Mouse (Mus musculus) NIH3T3 (cell line): Measurements from ENCODE around the gene Sdsl.

Source experiments
- DNase-seq: peaks from one replicate; pipeline ENCODE4 v3.0.0-alpha.2; 2012; ENCODE audit warnings: low read depth

Gene Sdsl

DNA sequence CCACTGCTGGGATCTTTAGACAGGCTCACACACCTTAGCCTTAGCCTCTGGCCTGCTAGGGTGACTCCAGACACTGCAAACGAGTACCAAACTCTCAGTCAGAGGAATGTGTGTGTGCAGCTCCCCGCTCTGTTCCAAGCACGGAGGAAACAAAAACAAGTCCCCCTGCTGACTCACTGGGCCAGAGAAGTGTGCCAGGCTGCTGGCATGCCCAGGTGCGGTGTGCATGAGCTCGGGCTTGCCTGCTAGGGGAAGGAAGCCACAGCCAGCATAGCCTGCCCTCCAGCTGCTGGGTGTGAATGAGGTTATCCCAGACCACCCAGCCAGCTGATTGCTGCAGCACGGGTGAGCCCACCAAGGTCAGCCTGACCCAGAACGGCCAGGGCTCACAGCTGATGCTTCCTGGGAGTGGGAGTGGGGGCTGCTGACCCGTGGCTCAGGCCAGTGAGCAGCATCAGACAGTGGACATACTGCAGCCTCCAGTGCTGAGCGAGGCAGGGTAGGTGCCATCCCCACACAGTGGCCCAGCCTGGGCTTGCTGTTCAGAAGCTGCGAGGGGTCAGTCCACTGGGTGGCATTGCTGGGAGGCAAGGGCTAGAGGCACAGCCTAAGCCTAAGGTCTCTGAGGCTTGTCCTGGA lies 22.6 kb upstream of the Sdsl start:
- no peak for DNase-seq

DNA sequence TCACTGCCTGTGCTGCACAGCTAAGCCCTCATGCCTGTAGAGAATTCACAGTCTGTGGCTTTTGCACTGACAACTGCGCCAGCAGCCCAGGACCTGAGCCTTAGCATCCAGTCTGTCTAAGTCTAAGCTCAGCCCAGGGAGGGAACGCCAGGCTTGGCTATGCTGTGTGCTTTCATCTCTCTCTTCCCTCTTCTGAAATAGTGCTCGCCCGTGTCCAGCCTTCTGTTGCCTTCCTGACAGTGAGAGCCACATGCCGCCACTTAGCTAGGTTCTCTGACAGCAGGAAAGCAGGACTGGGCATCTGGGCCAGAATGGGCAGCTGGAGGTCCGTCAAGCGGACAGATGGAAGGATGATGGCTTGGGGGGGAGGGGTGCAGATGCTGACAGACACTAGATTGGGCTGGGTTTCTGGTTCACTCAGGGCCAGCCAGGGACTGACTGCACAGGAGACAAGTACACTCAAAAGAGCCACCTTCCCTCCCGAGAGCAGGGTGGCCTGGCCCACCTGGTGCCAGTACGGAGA lies 21.3 kb upstream of the Sdsl start:
- DNase-seq, result no peak

DNA sequence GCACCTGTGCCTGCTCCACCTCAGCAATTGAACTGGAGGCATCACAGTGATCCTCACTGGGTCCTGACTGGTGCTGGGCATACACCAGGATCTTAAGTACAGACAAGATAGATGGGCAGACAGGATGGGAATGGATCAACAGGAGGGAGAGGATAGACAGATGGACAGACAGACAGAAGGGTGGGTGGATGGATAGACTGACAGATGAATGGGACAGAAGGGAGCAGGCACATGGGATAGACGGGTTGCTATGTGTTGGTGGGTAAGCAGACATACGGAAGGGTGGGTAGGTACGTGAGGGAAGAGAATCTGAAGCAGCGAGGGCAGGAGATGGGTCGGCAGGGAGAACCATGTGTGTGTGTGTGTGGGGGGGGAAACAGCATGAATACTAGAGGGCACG lies 20.8 kb upstream of the Sdsl start:
- no peak for DNase-seq

DNA sequence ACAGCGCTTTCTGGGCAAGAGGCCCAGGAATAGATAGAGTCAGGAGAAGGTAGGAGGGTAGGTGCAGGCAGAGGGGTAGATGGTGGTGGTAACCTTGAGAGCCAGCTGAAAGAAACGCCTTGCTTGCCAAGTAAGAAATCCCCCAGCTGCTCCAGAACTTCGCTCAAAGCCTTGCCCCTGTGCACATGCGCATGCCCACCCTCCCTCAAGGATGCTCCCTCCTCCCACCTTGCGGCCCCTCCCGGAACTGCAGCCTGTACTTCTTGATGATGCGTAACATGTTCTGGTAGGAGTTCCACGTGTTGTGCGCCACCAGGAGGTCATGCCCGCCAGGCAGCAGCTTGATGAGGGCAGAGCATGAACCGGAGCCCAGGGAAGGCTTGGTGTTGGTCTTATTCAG lies 19.8 kb upstream of the Sdsl start:
- DNase-seq, result no peak

DNA sequence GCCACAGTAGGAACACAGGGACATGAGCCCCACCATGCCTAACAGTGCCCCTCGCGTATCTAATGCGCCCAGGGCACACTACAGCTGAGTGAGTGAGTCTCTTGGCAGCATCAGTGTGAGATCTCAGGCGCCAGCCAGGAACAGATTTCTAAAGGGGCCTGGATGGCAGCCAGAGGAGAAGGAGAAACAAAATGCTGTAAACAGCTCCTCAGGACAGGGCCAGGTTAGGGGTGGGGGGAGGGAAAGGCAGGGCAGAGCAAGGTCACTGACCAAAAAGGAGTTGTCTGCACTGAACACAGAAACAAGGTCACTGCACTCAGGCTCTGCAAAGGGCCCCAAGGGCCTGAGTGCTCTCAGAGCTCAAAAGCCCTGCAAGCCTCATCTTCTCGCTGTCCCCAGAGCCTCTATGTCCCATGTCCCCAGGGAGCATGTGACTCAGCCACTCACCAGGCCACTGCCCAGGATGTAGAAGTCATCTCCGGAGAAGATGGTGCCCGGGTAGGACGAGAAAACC lies 18.1 kb upstream of the Sdsl start:
- peak; percentile 47 for DNase-seq

DNA sequence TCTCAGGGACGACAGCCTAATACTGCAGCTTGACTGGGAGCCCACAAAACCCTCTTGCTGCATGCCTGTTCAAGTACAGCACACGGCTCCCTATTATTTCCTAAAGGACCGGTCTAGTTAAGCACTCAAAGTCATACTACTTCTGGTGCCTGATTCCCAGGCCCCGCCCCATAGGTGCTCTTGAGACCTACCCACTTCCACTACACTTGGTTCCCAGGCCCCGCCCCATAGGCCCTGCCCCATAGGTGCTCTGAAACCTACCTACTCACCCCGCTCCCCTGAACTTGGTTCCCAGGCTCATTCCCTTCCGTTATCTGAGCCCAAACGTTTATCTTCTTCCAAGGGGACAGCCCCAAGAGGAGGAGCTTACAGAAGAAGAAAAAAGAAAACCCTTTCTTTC lies 15.2 kb upstream of the Sdsl start:
- no peak for DNase-seq

DNA sequence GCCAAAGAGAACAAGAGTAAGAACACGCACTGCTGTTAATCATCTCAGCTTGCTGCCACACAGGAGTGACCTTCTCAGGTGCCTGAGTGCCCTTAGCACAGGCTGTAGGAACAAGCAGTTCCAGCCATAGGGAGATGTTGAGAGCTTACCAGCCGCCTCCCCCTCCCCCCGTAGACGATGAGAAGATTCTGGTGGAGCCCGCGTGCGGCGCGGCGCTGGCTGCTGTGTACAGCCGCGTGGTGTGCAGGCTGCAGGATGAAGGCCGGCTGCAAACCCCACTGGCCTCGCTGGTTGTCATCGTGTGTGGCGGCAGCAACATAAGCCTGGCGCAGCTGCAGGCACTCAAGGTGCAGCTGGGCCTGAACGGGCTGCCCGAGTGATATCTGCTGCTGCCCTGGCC lies 10.8 kb upstream of the Sdsl start:
- DNase-seq, result no peak

DNA sequence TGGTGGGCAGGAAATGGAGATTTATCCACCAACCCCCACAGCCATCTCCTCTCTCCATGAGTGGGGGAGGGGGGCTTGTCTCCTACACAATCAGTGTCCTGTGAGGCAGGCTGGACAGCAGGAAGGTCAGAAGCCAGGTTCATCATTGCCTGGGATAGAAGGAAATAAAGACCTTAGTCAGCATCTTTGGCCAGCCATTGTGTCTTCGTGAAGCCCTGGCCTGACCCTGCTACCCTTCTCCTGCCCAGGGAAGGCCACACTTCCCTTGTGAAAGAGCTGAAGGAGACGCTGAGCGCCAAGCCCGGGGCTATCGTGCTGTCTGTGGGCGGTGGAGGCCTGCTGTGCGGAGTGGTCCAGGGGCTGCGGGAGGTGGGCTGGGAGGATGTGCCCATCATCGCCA lies 8.6 kb upstream of the Sdsl start:
- no peak for DNase-seq

DNA sequence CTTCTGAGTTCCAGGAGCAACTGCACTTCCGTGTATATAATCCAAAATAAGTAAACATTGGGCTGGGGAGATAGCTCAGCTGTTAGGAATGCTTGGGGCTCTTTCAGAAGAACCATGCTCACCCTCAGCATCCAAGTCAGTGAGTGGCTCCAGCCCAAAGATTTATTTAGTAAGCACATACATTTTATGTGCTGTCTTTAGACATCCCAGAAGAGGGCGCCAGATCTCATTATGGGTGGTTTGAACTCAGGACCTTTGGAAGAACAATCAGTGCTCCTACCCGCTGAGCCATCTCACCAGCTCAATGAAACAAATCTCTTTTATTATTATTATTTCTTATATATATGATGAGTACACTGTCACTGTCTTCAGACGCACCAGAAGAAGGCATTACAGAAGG lies 6.9 kb upstream of the Sdsl start:
- peak; percentile 34 for DNase-seq

DNA sequence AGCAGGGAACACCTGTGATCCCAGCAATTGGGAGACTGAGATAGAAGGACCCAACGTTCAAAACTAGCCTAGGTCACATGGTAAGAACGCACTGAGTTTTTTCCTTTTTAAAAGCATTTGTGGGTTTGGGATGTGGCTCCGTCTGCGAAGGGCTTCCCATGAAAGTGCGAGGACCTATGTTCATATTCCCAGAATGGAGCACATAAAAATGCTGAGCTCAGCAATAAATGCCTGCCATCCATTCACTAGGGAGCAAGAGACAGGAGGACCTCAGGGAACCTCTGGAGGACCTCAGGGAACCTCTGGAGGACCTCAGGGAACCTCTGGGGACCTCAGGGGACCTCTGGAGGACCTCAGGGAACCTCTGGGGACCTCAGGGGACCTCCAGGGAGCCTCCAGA lies 5.4 kb upstream of the Sdsl start:
- no peak for DNase-seq

DNA sequence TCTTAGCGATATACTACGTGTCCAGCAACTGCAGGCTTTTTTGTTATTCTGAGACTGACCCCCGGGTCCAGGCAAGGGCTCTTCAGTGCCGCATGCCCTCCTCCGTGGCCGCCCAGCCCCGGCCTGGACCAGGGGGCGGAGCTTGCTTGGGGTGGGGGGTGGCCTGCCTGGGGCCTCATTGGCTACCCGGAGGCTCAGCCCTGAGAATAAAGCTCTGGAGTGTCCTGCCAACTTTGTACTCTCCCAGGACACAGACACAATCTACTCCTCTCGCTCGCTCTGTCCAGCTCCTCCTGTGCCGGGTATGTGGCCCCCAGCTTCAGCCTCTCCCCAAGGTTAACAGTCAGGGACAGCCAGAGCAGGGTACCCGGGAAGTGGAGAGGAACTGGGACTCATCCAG lies 3.7 kb upstream of the Sdsl start, which contains the start of gene Sds:
Sds (plus strand) TSS at position 231 of the 400 bp plus-strand sequence.
- no peak for DNase-seq

DNA sequence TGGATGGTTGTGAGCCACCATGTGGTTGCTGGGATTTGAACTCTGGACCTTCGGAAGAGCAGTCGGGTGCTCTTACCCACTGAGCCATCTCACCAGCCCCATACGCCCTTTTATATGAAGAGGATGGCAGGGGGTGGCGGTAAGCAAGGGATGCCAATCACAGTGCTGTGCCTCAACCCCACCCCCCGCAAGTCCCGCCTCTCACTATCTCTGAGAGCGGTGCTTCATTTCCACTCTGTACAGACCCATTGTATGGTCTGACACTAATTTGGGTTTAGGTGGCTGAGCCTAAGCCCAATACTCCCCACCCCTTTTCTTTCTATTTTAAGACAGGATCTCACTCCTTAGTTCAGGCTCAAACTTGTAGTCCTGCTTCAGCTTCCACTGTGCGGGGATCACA lies 3.3 kb upstream of the Sdsl start:
- DNase-seq, result no peak

DNA sequence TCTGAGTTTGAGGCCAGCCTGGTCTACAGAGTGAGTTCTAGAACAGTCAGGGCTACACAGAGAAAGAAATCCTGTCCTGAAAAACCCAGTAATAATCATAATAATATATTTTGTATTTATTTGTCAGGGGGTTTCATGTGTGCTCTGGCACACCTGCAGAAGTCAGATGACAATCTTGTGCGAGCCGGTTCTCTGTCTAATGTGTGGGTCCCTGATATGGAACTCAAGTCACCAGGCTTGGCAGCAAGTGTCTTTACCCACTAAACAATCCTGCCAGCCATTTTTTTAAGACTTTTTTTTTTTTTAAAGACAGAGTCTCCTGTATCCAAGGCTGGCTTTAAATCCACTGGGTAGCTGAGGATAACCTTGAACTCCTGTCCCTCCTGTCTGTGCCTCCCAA lies 751 bp upstream of the Sdsl start:
- no peak for DNase-seq

DNA sequence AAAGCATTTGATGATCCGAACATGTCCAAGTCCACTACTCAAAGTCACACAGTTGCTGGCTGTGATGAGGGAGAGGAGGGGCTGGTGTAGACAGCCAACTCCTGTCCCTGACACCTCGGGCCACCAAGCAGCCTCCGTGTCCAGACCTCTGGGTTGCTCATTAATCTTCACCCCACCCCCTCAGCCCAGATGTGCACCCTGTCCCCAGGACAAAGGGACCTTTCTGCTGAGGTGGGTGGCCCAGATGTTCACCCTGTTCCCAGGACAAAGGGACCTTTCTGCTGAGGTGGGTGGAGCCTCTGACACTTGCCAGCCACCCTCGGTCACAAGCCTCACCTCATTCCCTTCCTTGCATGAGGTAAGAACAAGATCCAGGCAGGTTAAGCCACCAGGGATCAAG lies 1.1 kb downstream of the Sdsl start:
- DNase-seq, result no peak

DNA sequence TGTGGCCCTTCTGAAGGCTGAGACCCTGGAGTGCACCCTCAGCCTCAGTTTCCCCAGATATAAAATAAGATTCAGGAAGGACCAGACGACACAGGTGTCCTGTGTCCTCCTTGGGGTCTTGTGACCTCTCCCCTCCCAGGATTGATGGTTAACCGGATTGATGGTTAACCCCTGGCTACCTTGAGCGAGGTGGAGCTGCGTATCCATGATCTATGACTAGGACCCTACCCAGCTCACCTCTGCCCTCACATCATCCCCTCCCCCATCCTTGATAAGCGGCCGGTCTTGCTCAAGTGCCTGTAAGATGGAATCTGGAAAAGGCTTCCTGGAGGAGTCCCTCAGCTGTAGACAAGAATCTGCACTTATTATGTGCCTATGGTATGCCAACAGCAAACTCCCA lies 3.8 kb downstream of the Sdsl start:
- no peak for DNase-seq

DNA sequence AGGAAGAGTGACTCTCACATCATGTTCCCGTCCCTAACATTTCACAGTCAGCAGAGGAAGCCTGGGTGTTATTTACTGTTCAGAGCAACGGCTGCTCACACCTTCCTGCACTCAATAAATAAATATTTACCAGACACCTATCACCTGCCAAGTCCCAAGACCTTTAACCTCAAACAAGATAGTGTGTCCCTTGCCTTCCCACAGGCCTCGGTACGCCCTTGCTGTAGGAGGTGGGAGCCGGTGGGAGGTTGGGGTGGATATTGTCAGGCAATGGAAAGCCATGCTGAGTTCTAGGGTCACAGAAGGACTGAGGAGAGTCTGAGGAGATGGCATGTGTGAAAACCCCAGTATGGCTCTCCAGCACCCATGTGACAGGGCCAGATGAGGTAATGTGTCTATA lies 4.3 kb downstream of the Sdsl start:
- DNase-seq, result no peak

DNA sequence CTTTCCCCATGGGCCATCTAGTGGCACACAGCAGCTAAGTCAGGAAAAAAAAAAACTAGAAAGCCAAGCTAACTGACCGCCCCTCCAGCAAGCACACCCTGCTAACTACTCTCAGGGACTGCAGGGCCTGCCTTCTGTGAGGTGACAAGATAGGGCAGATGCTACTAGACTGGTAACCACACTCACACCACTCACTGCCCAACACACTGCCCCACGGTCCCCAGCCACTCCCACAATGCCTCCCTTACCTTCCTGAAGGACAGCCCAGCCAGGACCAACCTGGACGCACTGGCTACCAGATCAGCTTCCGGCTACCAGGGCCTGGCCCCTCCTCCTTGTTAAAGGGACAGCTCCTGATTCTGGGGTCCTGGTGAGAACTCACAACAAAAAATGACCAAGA lies 5.6 kb downstream of the Sdsl start:
- no peak for DNase-seq

DNA sequence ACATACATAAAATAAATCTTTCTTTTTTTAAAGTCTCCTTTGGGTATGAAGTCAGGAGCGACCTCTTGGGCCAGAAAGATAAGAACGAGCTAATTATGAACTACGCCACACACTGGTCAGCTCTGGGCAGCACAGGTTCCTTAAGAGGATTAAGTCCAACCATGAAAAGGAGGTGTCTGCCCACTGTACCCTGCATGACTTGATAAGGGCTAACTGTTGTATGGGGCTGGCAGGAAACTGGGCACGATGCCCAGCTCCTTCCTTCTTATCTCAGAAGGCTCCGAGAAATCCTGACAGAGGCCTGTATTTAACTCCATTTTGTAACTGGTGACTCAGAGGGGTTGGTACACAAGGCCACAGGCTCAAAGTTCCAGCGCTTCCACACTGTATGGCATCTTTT lies 6.8 kb downstream of the Sdsl start:
- peak; percentile 61 for DNase-seq

DNA sequence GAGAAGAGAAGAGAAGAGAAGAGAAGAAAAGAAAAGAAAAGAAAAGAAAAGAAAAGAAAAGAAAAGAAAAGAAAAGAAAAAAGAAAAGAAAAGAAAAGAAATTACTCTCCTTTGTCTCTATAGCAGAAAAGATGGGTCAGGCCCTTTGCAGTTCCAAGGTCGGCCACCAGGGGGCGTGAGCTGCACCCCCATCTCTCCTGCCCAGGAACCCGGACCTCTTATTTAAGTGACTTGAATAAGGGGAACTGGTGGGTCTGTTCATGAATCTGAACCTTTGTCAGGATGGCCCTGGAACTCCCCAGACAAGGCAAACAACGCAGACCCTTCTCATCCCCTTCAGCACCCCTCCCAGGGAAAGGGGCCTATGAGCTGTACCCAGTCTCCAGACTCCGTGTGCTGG lies 7.5 kb downstream of the Sdsl start:
- peak; percentile 13 for DNase-seq

DNA sequence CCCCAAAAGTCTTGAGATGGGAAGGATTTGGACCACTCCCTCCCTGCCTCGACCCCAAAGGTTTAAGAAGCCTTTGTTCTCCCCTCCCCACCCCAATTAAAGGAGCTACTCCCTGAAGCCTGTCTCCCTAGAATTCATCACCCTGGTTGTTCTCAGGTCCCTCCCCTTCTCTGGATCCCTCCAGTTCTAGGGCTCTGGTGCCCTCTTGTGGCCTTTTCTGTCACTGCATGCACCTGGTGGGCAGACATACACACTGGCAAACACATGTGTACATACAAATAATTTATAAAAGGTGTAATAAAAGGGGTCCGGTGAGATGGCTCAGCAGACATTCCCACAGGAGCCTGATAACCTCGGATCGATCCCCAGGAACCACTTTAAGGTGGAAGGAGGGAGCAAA lies 8.3 kb downstream of the Sdsl start:
- DNase-seq, result peak; percentile 22

DNA sequence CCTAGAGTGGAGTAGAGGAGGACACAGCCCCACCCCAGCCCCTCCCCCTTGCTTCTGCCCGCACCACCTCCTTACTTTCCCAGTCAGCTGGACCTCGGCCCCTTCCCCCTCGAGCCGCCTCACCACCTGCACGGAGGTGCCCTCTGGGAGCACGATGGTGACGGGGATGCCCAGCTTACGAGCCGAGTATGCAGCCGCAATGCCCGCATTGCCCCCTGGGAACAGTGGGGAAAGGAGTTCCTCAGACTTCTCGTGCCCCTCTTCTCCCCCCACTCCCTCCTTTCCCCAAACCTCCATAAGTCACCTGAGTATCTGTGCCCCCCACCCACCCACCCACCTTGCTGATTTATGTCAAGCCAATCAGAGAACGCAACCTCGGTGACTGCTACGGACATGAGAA lies 10.7 kb downstream of the Sdsl start:
- no peak for DNase-seq

DNA sequence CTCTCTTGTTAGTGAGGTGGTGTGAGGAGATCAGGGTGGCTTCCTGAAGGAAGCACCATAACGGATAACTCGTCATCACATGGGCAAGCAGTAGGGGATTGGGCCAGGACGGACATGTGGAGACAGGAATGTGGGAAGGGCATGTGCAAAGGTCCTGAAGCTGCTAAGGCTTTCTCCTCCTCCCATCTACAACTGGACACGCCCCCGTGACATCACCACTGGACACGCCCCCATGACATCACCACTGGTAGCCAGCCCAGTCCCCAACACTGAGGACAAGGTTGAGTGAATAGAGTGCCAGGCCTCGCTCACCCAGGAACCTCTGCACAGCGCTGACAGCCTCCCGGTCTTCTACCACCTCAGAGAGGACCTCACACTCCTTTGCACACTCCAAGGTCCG lies 13.5 kb downstream of the Sdsl start:
- DNase-seq, result no peak

DNA sequence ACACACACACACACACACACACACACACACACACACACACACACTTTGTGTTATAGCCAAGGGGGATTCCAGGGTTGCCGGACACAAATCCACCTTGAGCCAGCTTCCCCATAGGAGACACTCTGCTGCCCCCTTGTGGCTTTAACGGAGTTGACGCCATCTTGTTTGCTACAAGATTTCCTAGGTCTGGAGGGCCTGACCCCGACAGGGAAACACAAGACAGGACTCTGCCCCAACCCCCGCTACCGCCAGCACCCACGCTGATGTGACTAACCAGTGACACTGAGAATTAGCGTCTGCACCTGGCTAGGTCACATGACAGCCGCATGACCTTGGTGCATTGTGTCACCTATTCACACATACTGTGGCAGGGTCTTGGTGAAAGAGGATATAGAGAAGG lies 15.0 kb downstream of the Sdsl start:
- DNase-seq, result peak; percentile 75

DNA sequence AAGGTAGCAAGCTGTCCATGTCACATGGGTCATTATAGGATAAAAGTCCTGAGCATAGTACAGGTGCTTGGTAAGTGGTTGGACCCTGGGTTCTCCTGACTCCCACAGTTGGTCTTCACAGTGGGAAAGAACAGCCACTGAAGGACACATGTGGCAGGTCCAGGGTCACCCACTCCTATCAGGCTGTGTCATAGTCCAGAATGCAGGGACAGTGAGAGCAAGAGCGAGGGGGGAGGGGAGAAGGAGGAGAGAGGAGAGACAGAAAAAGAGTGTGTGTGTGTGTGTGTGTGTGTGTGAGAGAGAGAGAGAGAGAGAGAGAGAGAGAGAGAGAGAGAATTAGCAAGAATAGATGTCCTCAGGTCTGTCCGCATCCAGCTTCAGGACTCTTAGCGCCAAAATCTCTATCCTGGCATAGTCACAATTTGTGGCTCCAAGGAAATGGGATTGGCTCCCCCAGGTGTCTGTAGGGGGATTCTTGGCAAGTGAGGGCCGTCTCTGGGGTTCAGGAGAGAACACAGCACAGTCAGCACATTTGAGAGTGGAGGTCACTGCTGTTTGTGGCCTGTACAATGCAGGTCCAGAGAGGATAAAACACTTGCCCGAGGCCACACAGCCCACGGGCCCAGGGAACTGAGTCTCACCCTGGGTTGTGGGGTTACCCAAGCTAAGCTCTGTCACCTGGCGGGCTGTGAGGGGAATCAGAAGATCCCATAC lies 15.6 kb downstream of the Sdsl start:
- no peak for DNase-seq
